Mouse (Mus musculus): ENCODE results near the gene Olfr59. TPM values are rescaled to one million over a fixed set of nuclear protein-coding genes. Genes with fewer than 3 reads are reported as not detected.

Gene Olfr59
- polyA plus RNA-seq (2016; fragmentation: Nextera tagmentation; extraction: Ambion mirVana), result not detected in 2 replicates

DNA sequence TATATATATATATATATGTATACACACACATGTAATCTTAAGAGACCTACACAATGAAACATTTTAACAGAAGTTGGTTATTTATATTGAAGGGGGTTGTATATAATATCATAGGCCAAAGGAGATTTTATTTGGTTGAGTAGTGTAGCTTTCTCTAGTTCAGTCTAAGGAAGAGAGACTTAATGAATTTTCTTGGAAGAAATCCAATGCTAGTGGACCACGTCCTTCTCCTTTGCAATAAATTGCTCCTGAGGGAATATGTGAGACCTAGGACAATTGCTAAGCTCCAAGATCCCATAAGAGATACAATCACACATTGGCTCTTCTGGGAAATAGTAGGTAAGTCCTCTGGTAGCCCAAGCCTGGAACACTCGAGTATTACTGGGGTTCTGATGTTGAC, at the start of gene Olfr59:
Olfr59 (plus strand) TSS at position 301 of the 400 bp plus-strand sequence.
- Histone ChIP-seq H3K9me3 (peaks cover 11% of the 10 kb centered on the region; the same call in 1 of the 2 replicates), H3K36me3 (no peaks in the 10 kb centered on the region), H3K4me2 (replicated peaks) (no peak within 1 kb of the TSS), H3K4me3 (no peak within 1 kb of the TSS), H3K9ac (replicated peaks) (no peak within 1 kb of the TSS), H3K27ac (replicated peaks) (no peak within 1 kb of the TSS), H3K4me1 (no peaks in the 10 kb centered on the region), H3K27me3 (no peaks in the 10 kb centered on the region)
- 62% methylated on average over 2 of the region's 2 CpGs for WGBS
- ATAC-seq (ENCODE audit: low FRiP score, low read depth), result no peak

DNA sequence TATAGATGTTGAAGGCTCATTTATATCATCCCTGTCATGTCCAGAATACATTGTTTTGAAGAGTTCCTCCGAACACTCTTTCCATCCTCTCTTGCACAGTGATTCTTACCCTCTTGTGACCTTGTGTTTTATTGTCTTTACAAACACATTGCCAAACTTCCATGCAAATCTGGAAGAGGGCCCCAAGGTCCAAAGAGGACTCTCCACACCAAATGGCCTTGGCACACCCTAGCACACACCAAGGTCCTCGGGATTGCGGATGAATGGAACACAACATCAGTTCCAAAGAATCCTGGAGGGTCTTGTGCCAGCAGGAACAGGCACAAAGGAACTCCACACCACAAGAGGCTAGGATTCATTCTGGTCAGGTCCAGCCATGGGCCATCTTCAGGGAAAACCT, 42.3 kb upstream of the Olfr59 start:
- ATAC-seq (ENCODE audit: low FRiP score, low read depth), result no peak
- Histone ChIP-seq H3K36me3 (no peaks in the 10 kb centered on the region), H3K27ac (replicated peaks) (no peak overlapping the region), H3K4me3 (no peak overlapping the region), H3K4me2 (replicated peaks) (no peak overlapping the region), H3K9me3 (peaks cover 19% of the 10 kb centered on the region), H3K4me1 (no peaks in the 10 kb centered on the region), H3K27me3 (no peaks in the 10 kb centered on the region), H3K9ac (replicated peaks) (no peak overlapping the region)
- WGBS, result 85% methylated on average over 3 of the region's 3 CpGs

DNA sequence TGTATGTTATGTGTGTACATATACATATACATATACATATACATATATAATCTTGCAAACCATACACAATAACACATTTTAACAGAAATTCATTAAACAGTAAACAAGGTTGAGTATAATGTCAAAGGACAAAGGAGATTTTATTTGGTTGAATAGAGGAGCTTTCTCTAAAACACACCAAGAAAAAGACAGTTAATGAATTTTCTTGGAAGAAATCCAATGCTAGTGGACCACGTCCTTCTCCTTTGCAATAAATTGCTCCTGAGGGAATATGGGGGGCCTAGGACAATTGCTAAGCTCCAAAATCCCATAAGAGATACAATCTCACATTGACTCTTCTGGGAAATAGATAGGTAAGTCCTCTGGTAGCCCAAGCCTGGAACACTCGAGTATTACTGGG, 24.0 kb upstream of the Olfr59 start, which contains the start of gene Olfr406:
Olfr406 (plus strand) TSS at position 301 of the 400 bp plus-strand sequence.
- Histone ChIP-seq H3K4me3 (no peak within 1 kb of the TSS), H3K4me1 (no peaks in the 10 kb centered on the region), H3K9me3 (peaks cover 19% of the 10 kb centered on the region), H3K4me2 (replicated peaks) (no peak within 1 kb of the TSS), H3K27me3 (no peaks in the 10 kb centered on the region), H3K27ac (replicated peaks) (no peak within 1 kb of the TSS), H3K9ac (replicated peaks) (no peak within 1 kb of the TSS), H3K36me3 (no peaks in the 10 kb centered on the region)
- WGBS, result 60% methylated on average over 2 of the region's 2 CpGs
- no peak for ATAC-seq (ENCODE audit: low FRiP score, low read depth)

- Histone ChIP-seq H3K4me1 (no peaks in the 10 kb centered on the region), H3K4me3 (no peak overlapping the region), H3K4me2 (replicated peaks) (no peak overlapping the region), H3K36me3 (no peaks in the 10 kb centered on the region), H3K9me3 (0 out of 2 replicates have a peak, but pooled peaks cover 4% of the 10 kb centered on the region), H3K27ac (replicated peaks) (no peak overlapping the region), H3K27me3 (no peaks in the 10 kb centered on the region), H3K9ac (replicated peaks) (no peak overlapping the region)
- ATAC-seq (ENCODE audit: low FRiP score, low read depth), result no peak
- WGBS, result 76% methylated on average over 2 of the region's 2 CpGs
Measured at GRCm38 (mm10) chr11:74287256-74287655, 3.7 kb downstream of the Olfr59 start.

DNA sequence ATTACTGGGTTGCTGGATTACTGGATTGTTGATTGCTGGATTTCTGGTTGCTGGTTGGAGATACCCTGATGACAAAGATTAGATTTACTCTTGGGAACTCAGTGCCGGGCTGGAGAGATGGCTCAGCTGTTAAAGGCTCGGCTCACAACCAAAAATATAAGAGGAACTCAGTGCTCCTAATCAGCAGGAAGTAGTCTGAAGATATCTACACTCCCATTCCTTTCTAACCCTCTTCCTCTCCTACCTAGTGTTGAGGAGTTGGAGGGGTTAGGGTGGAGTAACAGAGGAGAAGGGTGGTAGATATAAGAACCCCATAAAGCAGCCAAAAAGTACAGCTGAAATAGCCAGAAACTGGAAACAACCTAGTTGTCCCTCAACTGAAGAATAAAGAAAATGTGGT, 42.5 kb downstream of the Olfr59 start:
- no peak overlapping the region for H3K27ac ChIP-seq (replicated peaks)
- 0 out of 2 replicates have a peak, but pooled peaks cover 4% of the 10 kb centered on the region for H3K9me3 ChIP-seq
- no peaks in the 10 kb centered on the region for H3K4me1 ChIP-seq
- H3K9ac ChIP-seq (replicated peaks), result no peak overlapping the region
- H3K4me3 ChIP-seq, result no peak overlapping the region
- ATAC-seq (ENCODE audit: low FRiP score, low read depth), result no peak
- no peaks in the 10 kb centered on the region for H3K27me3 ChIP-seq
- 80% methylated on average over 2 of the region's 2 CpGs for WGBS
- no peaks in the 10 kb centered on the region for H3K36me3 ChIP-seq
- H3K4me2 ChIP-seq (replicated peaks), result no peak overlapping the region

GRCm38 (mm10) chr11:74328781-74329180, 45.2 kb downstream of the Olfr59 start:
- no peaks in the 10 kb centered on the region for H3K27me3 ChIP-seq
- H3K9ac ChIP-seq (replicated peaks), result no peak overlapping the region
- no peak overlapping the region for H3K4me2 ChIP-seq (replicated peaks)
- no peaks in the 10 kb centered on the region for H3K9me3 ChIP-seq
- no peaks in the 10 kb centered on the region for H3K4me1 ChIP-seq
- no peaks in the 10 kb centered on the region for H3K36me3 ChIP-seq
- H3K4me3 ChIP-seq, result no peak overlapping the region
- ATAC-seq (ENCODE audit: low FRiP score, low read depth), result no peak
- no peak overlapping the region for H3K27ac ChIP-seq (replicated peaks)

GRCm38 (mm10) chr11:74337931-74338330, 54.4 kb downstream of the Olfr59 start, which contains the start of gene Olfr410:
Gene Olfr410, minus strand, starts transcription at chr11:74338031.
- Histone ChIP-seq H3K4me3 (no peak within 1 kb of the TSS), H3K9me3 (no peaks in the 10 kb centered on the region; the same call in 1 of the 2 replicates), H3K4me2 (replicated peaks) (no peak within 1 kb of the TSS), H3K27me3 (no peaks in the 10 kb centered on the region), H3K36me3 (no peaks in the 10 kb centered on the region), H3K4me1 (no peaks in the 10 kb centered on the region), H3K9ac (replicated peaks) (no peak within 1 kb of the TSS), H3K27ac (replicated peaks) (no peak within 1 kb of the TSS)
- ATAC-seq (ENCODE audit: low FRiP score, low read depth), result no peak
- WGBS, result 85% methylated on average over 6 of the region's 6 CpGs

Other genes with a start within 250 kb of the Olfr59 start
- gene Olfr139, start 227.2 kb upstream of the Olfr59 start, polyA plus RNA-seq (2016; fragmentation: Nextera tagmentation; extraction: Ambion mirVana), result not detected in 2 replicates
- gene Olfr399, start 227.1 kb upstream of the Olfr59 start, polyA plus RNA-seq (2016; fragmentation: Nextera tagmentation; extraction: Ambion mirVana), result not detected in 2 replicates
- gene Zfp616, start 213.8 kb upstream of the Olfr59 start, polyA plus RNA-seq (2016; fragmentation: Nextera tagmentation; extraction: Ambion mirVana), result not detected in 2 replicates
- not detected in 2 replicates for gene Olfr401, start 170.0 kb upstream of the Olfr59 start, polyA plus RNA-seq (2016; fragmentation: Nextera tagmentation; extraction: Ambion mirVana)
- not detected in 2 replicates for gene Olfr402, start 130.2 kb upstream of the Olfr59 start, polyA plus RNA-seq (2016; fragmentation: Nextera tagmentation; extraction: Ambion mirVana)
- gene Olfr403, start 97.5 kb upstream of the Olfr59 start, polyA plus RNA-seq (2016; fragmentation: Nextera tagmentation; extraction: Ambion mirVana), result not detected in 2 replicates
- not detected in 2 replicates for gene Olfr43, start 72.4 kb upstream of the Olfr59 start, polyA plus RNA-seq (2016; fragmentation: Nextera tagmentation; extraction: Ambion mirVana)
- gene Olfr406, start 23.9 kb upstream of the Olfr59 start, polyA plus RNA-seq (2016; fragmentation: Nextera tagmentation; extraction: Ambion mirVana), result not detected in 2 replicates
- not detected in 2 replicates for gene Olfr410, start 54.3 kb downstream of the Olfr59 start, polyA plus RNA-seq (2016; fragmentation: Nextera tagmentation; extraction: Ambion mirVana)
- gene Olfr411, start 68.9 kb downstream of the Olfr59 start, polyA plus RNA-seq (2016; fragmentation: Nextera tagmentation; extraction: Ambion mirVana), result not detected in 2 replicates
- not detected in 2 replicates for gene Olfr412, start 78.3 kb downstream of the Olfr59 start, polyA plus RNA-seq (2016; fragmentation: Nextera tagmentation; extraction: Ambion mirVana)

Data from midbrain, embryonic 12.5 days (tissue).